Mouse (Mus musculus): ENCODE results near the gene Ppp1r15b. TPM values are rescaled to one million over a fixed set of nuclear protein-coding genes. Genes with fewer than 3 reads are reported as not detected.

Ppp1r15b gene
- polyA plus RNA-seq, 3 experiments from 2014 or later: 20.8 to 26.0 (median 23.6) TPM

- ATAC-seq: no peak
These were observed 32.0 kb downstream of the Ppp1r15b start for GRCm38 (mm10) chr1:133162981-133163380.

GRCm38 (mm10) chr1:133163820-133164431 is 33.0 kb downstream of the Ppp1r15b start, which contains the start of gene Plekha6:
Plekha6 (plus strand) TSS chr1:133164210.
- ATAC-seq: no peak

- ATAC-seq: no peak
These were observed 33.7 kb downstream of the Ppp1r15b start for GRCm38 (mm10) chr1:133164591-133165011.

- ATAC-seq: no peak
These were observed 34.2 kb downstream of the Ppp1r15b start for GRCm38 (mm10) chr1:133165111-133165510.

DNA sequence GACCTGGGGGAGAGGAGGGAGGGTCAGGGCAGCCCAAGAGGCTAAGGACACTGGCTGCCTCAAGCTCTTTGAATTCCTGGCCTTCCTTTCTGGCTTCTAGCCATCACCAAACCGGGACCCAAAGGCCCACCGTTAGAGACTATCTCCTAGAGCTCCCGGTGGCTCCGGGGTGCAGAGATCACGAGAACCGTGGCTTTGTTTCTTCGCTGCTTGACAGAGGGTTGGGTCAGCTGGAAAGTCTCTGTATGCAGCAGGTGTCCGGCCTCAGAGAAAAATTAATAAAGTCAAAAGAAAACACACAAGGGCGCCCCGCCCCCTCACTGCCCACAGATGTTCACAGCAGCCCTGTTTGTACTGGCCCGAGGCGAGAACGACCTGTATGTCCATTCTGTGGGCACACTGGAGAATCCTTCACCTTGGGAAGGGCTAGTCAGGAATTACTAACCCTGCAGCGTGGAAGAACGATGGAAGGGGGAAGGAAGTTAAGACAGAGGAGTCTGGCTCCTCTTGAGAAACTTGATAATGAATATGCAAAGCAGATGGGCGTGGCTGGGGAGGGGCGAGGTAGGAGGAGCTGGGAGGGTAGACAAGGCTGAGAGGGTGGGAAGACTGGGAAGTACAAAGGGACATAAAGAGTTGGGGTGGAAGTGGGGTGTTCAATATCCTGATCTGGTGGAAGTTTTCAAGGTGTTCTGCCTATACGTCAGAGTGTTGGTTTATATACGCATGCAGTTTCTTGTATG is 37.5 kb downstream of the Ppp1r15b start:
- no peak for ATAC-seq

DNA sequence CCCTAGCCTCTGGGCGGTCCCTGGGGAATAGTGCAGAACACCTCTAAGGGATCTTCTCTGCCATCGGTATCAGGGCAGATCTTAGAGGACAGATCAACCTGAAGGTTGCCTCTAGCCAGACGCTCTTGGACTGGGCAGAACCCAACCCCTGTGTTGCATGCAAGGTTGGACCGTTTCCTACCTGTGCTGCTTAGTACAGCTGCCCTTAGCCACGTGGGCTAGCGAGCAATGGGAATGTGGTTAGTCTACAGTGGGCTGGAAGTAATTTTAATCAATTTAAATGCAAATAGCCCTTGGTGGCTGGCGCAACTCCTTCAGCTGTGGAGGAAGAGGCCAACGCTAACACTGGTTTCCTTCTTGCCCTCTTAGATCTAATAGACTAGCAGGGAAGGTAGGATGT is 39.3 kb downstream of the Ppp1r15b start:
- ATAC-seq: no peak

DNA sequence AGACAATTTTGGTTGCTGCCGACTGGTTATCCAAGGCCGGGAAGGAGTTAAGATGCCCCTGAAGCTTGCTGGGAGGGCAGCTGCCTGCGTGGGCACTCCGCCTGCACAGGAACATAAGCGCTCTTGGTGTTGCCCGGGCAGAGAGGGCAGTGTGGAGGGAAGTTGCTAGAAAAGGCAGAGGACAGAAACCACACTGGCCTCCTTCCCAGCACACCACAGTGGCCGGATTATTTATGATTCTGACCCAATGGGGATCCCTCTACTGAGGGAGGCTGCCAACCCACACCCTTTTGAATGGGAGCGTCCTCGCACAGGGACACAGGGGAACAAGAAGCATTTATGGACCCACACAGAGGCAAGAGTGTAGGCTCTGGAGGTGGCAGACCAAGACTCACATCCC is 40.4 kb downstream of the Ppp1r15b start:
- no peak for ATAC-seq

DNA sequence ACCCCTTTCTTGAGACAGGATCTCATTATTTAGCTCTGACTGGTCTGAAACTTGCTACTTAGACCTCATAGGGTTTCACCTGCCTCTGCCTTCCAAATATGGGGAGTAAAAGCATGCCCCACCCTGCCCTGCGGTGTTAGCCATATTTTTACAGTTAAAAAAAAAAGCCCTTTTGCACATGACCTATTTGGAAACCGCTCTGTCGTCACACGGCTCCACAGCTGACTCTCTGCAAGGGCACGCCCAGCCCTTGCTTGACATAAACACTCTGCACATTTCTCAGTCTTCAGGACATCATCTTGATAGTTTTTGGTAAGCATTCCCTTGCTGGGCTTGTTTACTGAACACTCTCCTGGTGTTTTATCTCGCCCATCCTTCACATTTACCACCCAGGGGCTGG is 44.2 kb downstream of the Ppp1r15b start:
- ATAC-seq: no peak

DNA sequence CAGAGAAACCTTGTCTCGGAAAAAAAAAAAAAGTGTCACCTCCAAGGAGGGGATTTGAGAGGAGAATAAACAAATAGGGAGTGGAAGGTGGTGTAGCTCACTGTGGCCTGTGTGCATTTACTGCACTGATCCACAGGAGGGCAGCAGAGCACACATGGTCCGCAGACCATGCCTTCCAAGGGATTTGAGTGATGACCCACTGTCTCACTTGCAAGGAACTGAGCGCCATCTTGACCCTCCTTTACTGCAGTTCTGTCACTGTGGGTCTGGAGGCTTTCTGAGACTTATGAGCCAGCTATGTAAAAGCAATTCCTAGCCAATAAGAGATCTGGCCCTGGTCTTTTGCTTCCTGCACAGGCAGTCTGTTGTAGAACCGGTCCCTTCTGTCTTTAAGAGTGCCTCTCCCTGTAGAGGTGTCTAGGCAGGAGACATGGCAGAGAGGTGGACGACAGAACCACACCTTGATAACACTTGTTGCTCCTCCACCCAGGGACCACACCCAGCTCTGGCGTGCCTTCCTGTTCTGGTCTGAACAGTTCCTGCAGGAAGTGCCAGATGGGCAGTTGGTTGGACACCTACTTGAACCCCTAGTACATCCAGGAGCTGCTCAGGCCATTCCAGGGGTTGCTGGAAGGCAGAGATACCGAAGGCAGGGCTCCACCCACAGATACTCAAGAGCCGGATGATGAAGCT is 46.7 kb downstream of the Ppp1r15b start:
- ATAC-seq: no peak

- no peak for ATAC-seq
These were observed 47.9 kb downstream of the Ppp1r15b start for GRCm38 (mm10) chr1:133178732-133179440.

GRCm38 (mm10) chr1:133181072-133182015 is 50.4 kb downstream of the Ppp1r15b start:
- no peak for ATAC-seq

- ATAC-seq: no peak
These were observed 51.2 kb downstream of the Ppp1r15b start for GRCm38 (mm10) chr1:133182016-133182705.

DNA sequence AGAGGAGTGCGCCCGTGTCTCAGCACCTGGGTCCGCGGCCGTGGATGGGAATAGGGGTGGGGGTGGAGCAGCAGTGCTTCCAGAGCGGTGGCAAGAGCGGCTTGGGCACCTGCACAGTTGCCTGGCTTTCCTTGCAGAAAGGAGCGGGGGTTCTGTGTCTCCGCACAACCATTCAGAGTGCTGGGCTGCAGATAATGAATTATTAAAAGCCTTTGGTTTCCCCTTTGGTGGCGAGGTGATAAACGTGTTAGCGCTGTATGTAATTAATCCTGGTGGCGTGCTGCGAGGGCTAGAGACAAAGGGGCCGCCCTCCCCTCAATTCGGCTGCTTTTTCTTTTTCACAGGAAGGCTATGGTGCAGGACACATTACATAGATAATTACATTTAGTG is 51.8 kb downstream of the Ppp1r15b start:
- ATAC-seq: no peak

- ATAC-seq: no peak
These were observed 52.4 kb downstream of the Ppp1r15b start for GRCm38 (mm10) chr1:133183141-133183925.

- ATAC-seq: no peak
These were observed 57.2 kb downstream of the Ppp1r15b start for GRCm38 (mm10) chr1:133187948-133188680.

DNA sequence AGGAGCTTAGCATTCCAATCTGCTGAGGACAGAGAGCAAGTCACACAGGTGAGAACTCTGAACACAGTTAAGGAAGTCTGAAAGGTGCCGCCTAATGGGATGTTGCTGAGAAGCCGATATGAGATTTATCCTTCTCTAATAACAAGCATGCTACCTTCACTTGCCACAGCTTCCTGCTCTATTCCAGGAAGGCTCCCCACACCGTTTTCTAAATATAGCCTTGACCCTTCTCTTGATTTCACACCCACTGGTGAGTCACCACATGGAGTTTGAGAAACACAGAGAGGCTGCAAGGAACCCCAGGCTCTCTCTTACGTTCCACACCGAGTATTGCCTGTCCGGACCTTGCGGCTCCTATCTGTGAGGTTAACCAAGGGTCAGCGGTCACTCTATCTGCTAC is 57.8 kb downstream of the Ppp1r15b start:
- no peak for ATAC-seq

All from inflammation-experienced regulatory T-cells, adult 6 months (primary cell).